Mouse (Mus musculus): ENCODE results near the gene Msh4. TPM values are rescaled to one million over a fixed set of nuclear protein-coding genes. Genes with fewer than 3 reads are reported as not detected.

Msh4 gene
- polyA plus RNA-seq (2014; fragmentation: Illumina TruSeq; extraction: RNeasy Lipid Tissue Mini Kit (QIAGEN cat#74804); ENCODE audit: low replicate concordance) = not detected

GRCm38 (mm10) chr3:153906136-153906871, at the start of gene Msh4:
TSS of gene Msh4 (minus strand) at chr3:153906138.

GRCm38 (mm10) chr3:153944335-153944990, 38.5 kb upstream of the Msh4 start, which contains the start of gene Acadm:
TSS of gene Acadm (minus strand) at chr3:153944632.

GRCm38 (mm10) chr3:153912546-153913509, 6.9 kb upstream of the Msh4 start, which contains the start of gene Rabggtb:
TSS of gene Rabggtb (minus strand) at chr3:153913009.

GRCm38 (mm10) chr3:153844030-153844429, 61.9 kb downstream of the Msh4 start, which contains the start of gene Asb17:
TSS of gene Asb17 (plus strand) at chr3:153844209.

Other genes starting within 250 kb of the Msh4 start
- 3.0 TPM for gene St6galnac3, start 181.0 kb downstream of the Msh4 start, polyA plus RNA-seq (2014; fragmentation: Illumina TruSeq; extraction: RNeasy Lipid Tissue Mini Kit (QIAGEN cat#74804); ENCODE audit: low replicate concordance)
- not detected for gene Asb17, start 61.9 kb downstream of the Msh4 start, polyA plus RNA-seq (2014; fragmentation: Illumina TruSeq; extraction: RNeasy Lipid Tissue Mini Kit (QIAGEN cat#74804); ENCODE audit: low replicate concordance)
- 50.7 TPM for gene Rabggtb, start 6.9 kb upstream of the Msh4 start, polyA plus RNA-seq (2014; fragmentation: Illumina TruSeq; extraction: RNeasy Lipid Tissue Mini Kit (QIAGEN cat#74804); ENCODE audit: low replicate concordance)
- 177 TPM for gene Acadm, start 38.5 kb upstream of the Msh4 start, polyA plus RNA-seq (2014; fragmentation: Illumina TruSeq; extraction: RNeasy Lipid Tissue Mini Kit (QIAGEN cat#74804); ENCODE audit: low replicate concordance)
- 0.63 TPM for gene Slc44a5, start 67.3 kb upstream of the Msh4 start, polyA plus RNA-seq (2014; fragmentation: Illumina TruSeq; extraction: RNeasy Lipid Tissue Mini Kit (QIAGEN cat#74804); ENCODE audit: low replicate concordance)

Data from small intestine, adult 10 weeks (tissue).